Mouse (Mus musculus) midbrain, embryonic 11.5 days (tissue): ENCODE results near the gene Hsd3b7. TPM values are rescaled to one million over a fixed set of nuclear protein-coding genes. Genes with fewer than 3 reads are reported as not detected.

ENCODE experiments used
- ATAC-seq: fragments of 200-750 bp; cut with Nextera tagmentation; 2 replicates; pipeline ENCODE4 v1.8.0; 2017; ENCODE audit warnings: moderate TSS enrichment, moderate library complexity; ENCODE audit not compliant: low FRiP score
- DNase-seq: peaks from one replicate; pipeline ENCODE4 v3.0.0; 2015; ENCODE audit warnings: low spot score; ENCODE audit errors: missing footprints
- H3K27ac ChIP-seq: fragments of 300-500 bp; sonication (generic); 2 replicates; pipeline ENCODE4 v1.5.1; 2014; ENCODE audit warnings: low read depth, low read length
- H3K27me3 ChIP-seq: fragments of 300-500 bp; sonication (generic); 2 replicates; pipeline ENCODE4 v1.6.1; 2014; ENCODE audit warnings: mild to moderate bottlenecking, low read length, moderate library complexity, mixed read lengths; ENCODE audit not compliant: control insufficient read depth, insufficient read depth
- H3K36me3 ChIP-seq: fragments of 300-500 bp; sonication (generic); 2 replicates; pipeline ENCODE4 v1.6.1; 2014; ENCODE audit warnings: mild to moderate bottlenecking, low read length, moderate library complexity, mixed read lengths; ENCODE audit not compliant: control insufficient read depth, insufficient read depth
- H3K4me1 ChIP-seq: fragments of 300-500 bp; sonication (generic); 2 replicates; pipeline ENCODE4 v1.6.1; 2014; ENCODE audit warnings: low read length; ENCODE audit not compliant: control insufficient read depth, insufficient read depth
- H3K4me2 ChIP-seq: fragments of 300-500 bp; sonication (generic); 2 replicates; pipeline ENCODE4 v1.6.1; 2014; ENCODE audit warnings: mild to moderate bottlenecking, moderate library complexity
- H3K4me3 ChIP-seq: fragments of 300-500 bp; sonication (generic); 2 replicates; pipeline ENCODE4 v1.5.1; 2014; ENCODE audit warnings: low read depth, low read length
- H3K9ac ChIP-seq: fragments of 300-500 bp; sonication (generic); 2 replicates; pipeline ENCODE4 v1.6.1; 2014; ENCODE audit warnings: low read length
- H3K9me3 ChIP-seq: fragments of 300-500 bp; sonication (generic); 2 replicates; pipeline ENCODE4 v1.6.1; 2016; ENCODE audit warnings: low read length; ENCODE audit not compliant: control insufficient read depth
- WGBS: fragments of 180-500 bp; shearing (Covaris S2); extraction: QIAGEN DNeasy Blood & Tissue Kit; methylation state at CpG from one replicate; pipeline ENCODE4 v1.1.7; 2014; 5-methylcytosine and 5-hydroxymethylcytosine counted together
- polyA plus RNA-seq: library from polyadenylated mRNA; unstranded; fragments of >200 nt; fragmentation: Nextera tagmentation; extraction: Ambion mirVana; gene quantifications from 2 replicates; pipeline ENCODE4 v1.2.1, GENCODE M21; 2014

The Hsd3b7 gene
- polyA plus RNA-seq, 1 experiment from 2014 or later, result 7.9 TPM

DNA sequence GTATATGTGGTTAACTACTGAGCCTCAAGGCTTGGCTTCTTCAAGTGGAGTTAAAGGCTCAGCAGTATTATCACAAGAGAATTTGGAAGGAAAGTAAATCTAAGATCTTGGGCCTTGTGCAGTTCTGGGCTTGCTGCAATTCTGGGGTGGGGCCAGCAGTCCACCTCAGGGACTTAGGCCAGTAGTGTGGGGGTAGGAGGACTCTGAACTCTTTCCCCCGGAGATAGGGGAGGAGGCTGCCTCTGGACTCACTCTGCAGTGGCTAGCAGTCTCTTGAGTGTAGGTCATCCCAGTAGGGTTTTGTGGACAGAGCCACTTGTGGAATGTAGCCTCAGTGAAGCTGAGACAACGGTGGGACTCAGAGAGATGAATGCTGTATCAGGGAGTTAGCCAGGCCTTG is 34.6 kb upstream of the Hsd3b7 start:
- Histone ChIP-seq H3K4me1 (peaks cover 23% of the 10 kb centered on the region), H3K4me3 (no peak overlapping the region), H3K27me3 (no peaks in the 10 kb centered on the region; the same call in 1 of the 2 replicates), H3K4me2 (no peak overlapping the region), H3K27ac (no peak overlapping the region), H3K36me3 (peaks cover 16% of the 10 kb centered on the region), H3K9ac (no peak overlapping the region), H3K9me3 (no peaks in the 10 kb centered on the region)
- WGBS, result 95% methylated on average over 2 of the region's 2 CpGs
- ATAC-seq (no peak), DNase-seq (no peak)

DNA sequence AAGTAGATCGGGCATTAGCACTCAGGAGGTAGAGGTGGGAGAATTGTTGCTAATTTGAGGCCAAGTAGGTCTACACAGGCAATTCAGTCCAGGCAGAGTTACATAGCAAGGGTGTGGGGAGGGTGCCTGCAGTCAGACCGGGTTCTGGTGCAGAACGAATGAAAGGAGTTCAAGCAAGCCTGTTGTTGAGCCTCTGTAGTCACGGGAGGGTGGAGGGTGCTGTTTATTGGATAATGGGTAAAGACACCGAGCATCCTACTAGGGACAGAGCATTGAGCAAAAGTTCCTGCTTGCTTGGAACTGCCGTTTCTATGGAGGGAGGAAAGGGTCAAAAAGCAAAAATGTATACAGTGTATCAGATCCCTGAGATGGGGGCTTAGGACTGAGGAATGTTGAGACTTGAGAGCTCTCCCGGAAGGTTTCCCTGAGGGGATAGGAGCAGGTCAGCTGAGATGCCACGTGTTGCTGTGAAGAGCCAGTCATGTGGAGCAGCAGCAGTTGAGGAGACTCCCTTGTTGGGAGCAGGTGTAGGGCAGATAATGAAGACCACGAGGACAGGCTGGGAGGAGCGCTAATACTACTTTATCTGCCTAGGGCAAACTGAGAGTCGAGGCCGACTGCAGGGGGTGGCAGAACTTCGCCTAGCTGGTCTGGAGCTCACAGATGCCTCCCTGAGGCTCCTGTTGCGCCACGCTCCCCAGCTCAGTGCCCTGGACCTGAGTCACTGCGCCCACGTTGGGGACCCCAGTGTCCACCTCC is 33.4 kb upstream of the Hsd3b7 start:
- H3K9ac ChIP-seq, result no peak overlapping the region
- ATAC-seq, result no peak
- H3K4me1 ChIP-seq, result peaks cover 23% of the 10 kb centered on the region
- WGBS, result 82% methylated on average over 17 of the region's 17 CpGs
- H3K4me2 ChIP-seq, result no peak overlapping the region
- no peaks in the 10 kb centered on the region for H3K9me3 ChIP-seq
- H3K4me3 ChIP-seq, result no peak overlapping the region
- no peak for DNase-seq
- no peaks in the 10 kb centered on the region; the same call in 1 of the 2 replicates for H3K27me3 ChIP-seq
- no peak overlapping the region for H3K27ac ChIP-seq
- peaks cover 16% of the 10 kb centered on the region for H3K36me3 ChIP-seq

DNA sequence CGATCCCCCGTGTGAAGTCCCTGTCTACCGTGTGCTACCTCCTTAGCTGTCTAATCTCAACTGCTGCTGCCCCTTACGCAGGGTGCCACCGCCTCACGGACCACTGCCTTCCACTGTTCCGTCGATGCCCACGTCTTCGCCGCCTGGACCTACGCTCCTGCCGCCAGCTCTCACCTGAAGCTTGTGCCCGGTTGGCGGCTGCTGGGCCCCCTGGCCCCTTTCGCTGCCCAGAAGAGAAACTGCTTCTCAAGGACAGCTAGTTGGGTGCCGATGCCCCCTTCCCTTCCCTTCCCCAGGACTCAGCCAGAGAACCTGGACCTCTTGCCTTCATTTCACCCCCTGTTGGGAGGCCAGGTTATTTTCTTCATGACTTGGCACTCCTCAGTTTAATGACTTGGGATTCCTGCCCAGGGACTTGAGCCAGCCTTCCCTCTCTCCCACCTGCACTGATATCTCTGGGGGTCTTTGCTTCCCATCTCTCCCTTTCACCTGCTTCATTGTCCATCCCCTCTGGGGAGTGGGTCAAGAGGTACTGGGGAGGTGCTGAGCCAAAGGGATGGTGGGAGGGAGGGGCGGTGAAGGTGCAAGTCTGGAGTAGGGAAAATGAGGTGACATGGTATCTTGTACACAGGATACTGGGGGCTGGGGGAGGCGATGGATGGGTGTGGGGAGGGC is 32.6 kb upstream of the Hsd3b7 start:
- H3K27me3 ChIP-seq, result no peaks in the 10 kb centered on the region; the same call in 1 of the 2 replicates
- no peak overlapping the region for H3K9ac ChIP-seq
- no peak overlapping the region for H3K4me2 ChIP-seq
- no peaks in the 10 kb centered on the region for H3K9me3 ChIP-seq
- no peak overlapping the region for H3K4me3 ChIP-seq
- no peak overlapping the region for H3K27ac ChIP-seq
- H3K4me1 ChIP-seq, result peaks cover 23% of the 10 kb centered on the region
- 93% methylated on average over 19 of the region's 19 CpGs for WGBS
- H3K36me3 ChIP-seq, result peaks cover 16% of the 10 kb centered on the region
- DNase-seq (no peak), ATAC-seq (no peak)

DNA sequence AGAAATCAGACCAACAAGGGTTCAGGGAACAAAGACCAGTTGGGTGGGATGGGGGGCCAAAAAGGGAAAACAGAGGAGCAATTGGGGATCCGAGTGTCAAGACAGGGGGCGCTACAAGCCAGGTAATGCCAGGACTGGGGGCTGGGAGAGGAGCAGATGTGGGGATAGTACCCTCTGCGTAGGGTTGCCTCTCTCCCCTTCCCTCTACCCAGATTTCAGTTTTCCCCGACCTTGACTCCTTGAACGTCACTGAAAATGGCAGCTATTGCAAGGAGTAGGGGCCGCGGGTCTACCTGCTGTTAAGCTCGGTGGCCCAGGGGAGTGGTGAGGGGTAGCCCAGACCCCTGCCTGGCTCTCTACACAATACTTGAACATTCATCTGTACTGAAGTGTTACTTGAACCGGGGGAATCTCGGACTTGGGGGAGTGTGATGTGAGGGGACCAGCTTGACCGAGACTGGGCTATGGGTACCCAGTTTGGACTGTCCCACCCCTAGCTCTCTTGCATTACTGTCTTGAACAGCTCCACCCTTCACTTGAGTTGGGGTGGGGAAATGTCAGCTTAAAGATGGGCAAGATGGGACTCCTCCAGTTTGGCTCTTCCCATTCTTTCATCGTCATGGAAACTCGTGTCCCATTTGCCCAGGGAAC is 31.9 kb upstream of the Hsd3b7 start:
- ATAC-seq (no peak; the same call in 1 of the 2 replicates), DNase-seq (no peak)
- no peak overlapping the region for H3K9ac ChIP-seq
- no peaks in the 10 kb centered on the region; the same call in 1 of the 2 replicates for H3K27me3 ChIP-seq
- H3K4me3 ChIP-seq, result no peak overlapping the region
- peaks cover 12% of the 10 kb centered on the region for H3K36me3 ChIP-seq
- peak overlapping the region; percentile 21; the same call in 1 of the 2 replicates for H3K4me2 ChIP-seq
- peak overlapping the region; percentile 62 for H3K27ac ChIP-seq
- peaks cover 23% of the 10 kb centered on the region for H3K4me1 ChIP-seq
- H3K9me3 ChIP-seq, result no peaks in the 10 kb centered on the region
- 41% methylated on average over 13 of the region's 13 CpGs for WGBS

DNA sequence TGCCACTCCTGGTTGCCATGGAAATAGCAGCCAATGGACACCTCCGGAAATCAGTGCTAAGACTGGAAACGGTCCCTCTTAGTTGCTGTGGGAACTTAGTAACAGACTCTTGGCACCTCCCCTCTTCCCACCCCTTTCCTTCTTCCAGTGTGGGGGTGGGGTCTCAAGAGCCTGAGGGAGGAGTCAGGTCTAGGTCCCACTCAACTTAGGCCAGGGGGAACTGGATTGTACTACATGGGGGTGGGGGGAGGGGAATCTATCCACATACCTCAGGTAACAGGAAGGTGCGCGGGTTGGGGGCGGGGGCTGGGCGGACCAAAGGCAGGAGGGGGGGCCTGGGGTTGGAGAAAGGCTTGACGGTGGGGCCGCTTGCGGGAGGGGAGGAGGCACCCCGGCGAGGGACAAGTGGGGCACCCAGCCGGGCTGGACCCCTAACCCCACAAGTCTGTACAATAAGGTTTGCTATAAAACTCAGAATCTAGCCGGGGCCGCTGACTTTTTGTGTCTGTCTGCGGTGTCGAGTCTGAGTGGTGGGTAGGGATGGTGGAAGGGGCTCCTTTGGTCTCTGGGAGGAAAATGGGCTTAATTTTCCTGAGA is 31.3 kb upstream of the Hsd3b7 start:
- under 1% methylated on average over 16 of the region's 16 CpGs for WGBS
- peak overlapping the region; percentile 82 for H3K9ac ChIP-seq

DNA sequence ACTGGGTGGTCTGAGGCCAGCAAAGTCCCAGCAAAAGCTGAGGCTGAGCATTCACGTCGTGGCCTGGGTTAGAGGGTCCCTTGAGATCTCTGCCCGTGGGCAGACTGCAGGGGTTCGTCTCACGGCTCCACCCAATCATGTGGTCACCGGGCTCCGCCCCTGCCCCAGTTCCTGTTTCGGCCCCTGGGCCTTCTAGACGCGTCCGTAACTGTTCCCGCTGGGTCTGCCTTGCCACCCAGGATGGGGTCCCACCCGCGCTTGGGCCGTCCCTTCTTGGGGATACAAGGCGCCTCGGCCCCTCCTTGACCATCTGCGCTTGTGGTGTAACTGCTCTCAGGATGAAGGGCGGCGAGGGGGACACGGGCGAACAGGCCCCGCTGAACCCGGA is 30.8 kb upstream of the Hsd3b7 start, which contains the start of gene Orai3:
Gene Orai3 (plus strand): TSS at position 165 of the 388 bp plus-strand sequence.
- Histone ChIP-seq H3K27me3 (no peaks in the 10 kb centered on the region; the same call in 1 of the 2 replicates), H3K4me1 (peaks cover 23% of the 10 kb centered on the region), H3K9me3 (no peaks in the 10 kb centered on the region), H3K9ac (peak within 1 kb of the TSS; percentile 82), H3K36me3 (peaks cover 10% of the 10 kb centered on the region), H3K4me2 (peak within 1 kb of the TSS; percentile 80), H3K4me3 (peak within 1 kb of the TSS; percentile 42), H3K27ac (peak within 1 kb of the TSS; percentile 30)
- ATAC-seq, result peak; percentile 59
- 2% methylated on average over 24 of the region's 24 CpGs for WGBS
- peak; percentile 96 for DNase-seq

More for the DNA sequence above, 31.3 kb upstream of the Hsd3b7 start:
- ATAC-seq (peak; percentile 88), DNase-seq (peak; percentile 98)
- no peaks in the 10 kb centered on the region for H3K9me3 ChIP-seq
- no peak overlapping the region for H3K27ac ChIP-seq
- no peaks in the 10 kb centered on the region; the same call in 1 of the 2 replicates for H3K27me3 ChIP-seq
- H3K4me3 ChIP-seq, result peak overlapping the region; percentile 42
- H3K4me1 ChIP-seq, result peaks cover 23% of the 10 kb centered on the region
- peak overlapping the region; percentile 80 for H3K4me2 ChIP-seq
- peaks cover 11% of the 10 kb centered on the region for H3K36me3 ChIP-seq

DNA sequence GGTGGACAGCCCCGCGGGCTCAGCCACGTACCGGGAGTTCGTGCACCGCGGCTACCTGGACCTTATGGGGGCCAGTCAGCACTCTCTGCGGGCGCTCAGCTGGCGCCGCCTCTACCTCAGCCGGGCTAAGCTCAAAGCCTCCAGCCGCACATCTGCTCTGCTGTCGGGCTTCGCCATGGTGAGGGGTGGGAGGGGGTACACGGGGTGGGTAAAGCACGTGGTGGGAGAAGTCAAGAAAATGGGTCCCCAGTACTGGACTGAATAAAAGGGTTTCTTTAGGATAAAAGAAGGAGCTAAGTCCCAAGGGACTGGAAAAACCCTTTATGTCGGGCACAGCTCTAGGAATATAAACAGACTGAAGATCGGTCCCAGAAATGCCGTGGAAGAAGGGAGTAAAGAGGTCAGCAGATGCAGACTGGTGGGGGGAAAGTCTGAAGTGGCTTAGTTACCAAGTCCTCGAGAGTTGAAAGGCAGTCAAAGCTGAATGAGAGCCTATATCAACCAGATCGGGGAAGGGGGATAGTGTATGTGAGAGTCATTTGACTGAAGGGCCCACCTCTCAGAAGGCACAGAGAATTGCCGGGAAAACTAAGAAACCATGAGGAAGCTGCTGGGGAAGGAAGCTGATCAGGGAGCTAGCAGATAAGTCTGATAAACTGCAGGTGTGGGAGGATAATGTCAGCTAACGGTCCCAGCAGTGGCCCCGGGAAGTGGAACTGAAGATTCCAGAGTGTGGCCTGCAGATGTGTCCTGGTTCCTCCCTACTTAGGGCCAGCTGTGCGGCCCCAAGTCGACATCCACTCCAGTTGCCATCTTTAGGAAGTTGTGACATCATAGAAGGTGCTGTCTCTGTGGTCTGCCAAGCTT is 30.1 kb upstream of the Hsd3b7 start:
- peaks cover 23% of the 10 kb centered on the region for H3K4me1 ChIP-seq
- DNase-seq (peak; percentile 91), ATAC-seq (peak; percentile 20)
- WGBS, result 9% methylated on average over 27 of the region's 27 CpGs
- peak overlapping the region; percentile 82 for H3K9ac ChIP-seq
- no peaks in the 10 kb centered on the region; the same call in 1 of the 2 replicates for H3K27me3 ChIP-seq
- H3K27ac ChIP-seq, result peak overlapping the region; percentile 30; the same call in 1 of the 2 replicates
- peak overlapping the region; percentile 80 for H3K4me2 ChIP-seq
- H3K4me3 ChIP-seq, result peak overlapping the region; percentile 42
- peaks cover 10% of the 10 kb centered on the region for H3K36me3 ChIP-seq
- H3K9me3 ChIP-seq, result no peaks in the 10 kb centered on the region

DNA sequence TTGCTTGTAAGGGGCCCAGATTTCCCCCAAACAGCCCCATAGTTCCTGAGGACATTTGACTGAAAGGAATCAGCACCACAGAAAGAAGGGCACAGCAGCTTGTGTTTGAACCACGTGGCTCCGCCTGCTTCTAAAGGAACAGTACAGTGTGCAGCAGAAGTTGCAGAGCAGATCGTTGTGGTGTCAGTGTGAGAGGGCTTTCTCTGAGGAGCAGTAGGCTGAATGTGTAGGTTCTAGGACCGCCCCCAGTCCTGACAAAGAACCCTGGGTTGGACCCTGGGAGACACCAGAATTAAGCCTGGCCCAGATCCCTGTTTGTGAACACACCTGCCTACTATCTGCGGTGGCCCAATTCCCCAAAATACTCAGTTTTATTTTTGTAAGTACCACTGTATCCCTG is 29.1 kb upstream of the Hsd3b7 start:
- Histone ChIP-seq H3K27ac (no peak overlapping the region), H3K9ac (no peak overlapping the region), H3K4me3 (no peak overlapping the region), H3K9me3 (no peaks in the 10 kb centered on the region), H3K27me3 (no peaks in the 10 kb centered on the region; the same call in 1 of the 2 replicates), H3K4me2 (no peak overlapping the region), H3K4me1 (peaks cover 25% of the 10 kb centered on the region), H3K36me3 (peaks cover 10% of the 10 kb centered on the region)
- whole genome bisulfite sequencing, result 80% methylated on average over 5 of the region's 5 CpGs
- no peak for DNase-seq
- ATAC-seq, result no peak
